Mouse (Mus musculus) natural killer cell, adult 2 months (primary cell): ENCODE measurements around the gene Xpot.

Source experiments
- DNase-seq, 2 experiments: peaks; one replicate each; pipeline ENCODE4 v3.0.0; 2022; ENCODE audit warnings: low spot score in 2 of 2

Gene Xpot

DNA sequence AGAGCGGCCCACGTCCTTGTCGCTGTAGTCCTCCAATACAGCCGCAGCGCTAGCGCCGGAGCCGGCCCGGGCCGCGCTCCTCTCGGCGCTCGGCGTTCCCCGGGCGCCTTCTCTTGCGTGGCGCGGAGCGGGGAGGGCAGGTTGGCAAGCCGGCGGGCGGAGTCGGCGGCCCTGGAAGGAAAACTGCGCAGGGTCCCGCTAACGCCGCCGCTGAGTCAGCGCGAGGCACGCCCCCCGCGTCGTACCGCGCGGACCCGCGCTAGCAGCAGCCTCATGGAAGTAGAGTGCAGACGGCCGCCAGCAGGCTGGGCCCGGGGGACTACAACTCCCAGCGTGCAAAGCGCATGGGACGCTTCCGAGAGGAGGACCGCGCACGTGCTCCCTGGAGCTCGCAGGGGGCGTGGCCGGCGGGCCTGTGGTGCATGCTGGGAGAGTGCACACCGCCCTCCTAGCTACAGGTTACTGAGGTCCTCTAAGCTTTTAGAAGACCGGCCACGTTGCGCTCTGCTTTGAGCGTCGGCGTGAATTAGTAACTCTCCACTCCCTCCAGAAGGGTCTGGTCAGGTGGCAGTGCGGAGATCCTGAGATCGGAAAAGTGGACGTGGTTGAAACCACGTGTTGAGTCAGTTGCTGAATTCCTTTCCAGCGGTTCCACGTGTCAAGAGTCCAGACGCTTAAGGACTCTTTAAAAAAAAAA is at the start of gene Xpot:
Gene Xpot, minus strand, starts transcription at position 147 of the 697 bp plus-strand sequence.
- peak; percentile 91 to 97 for DNase-seq

DNA sequence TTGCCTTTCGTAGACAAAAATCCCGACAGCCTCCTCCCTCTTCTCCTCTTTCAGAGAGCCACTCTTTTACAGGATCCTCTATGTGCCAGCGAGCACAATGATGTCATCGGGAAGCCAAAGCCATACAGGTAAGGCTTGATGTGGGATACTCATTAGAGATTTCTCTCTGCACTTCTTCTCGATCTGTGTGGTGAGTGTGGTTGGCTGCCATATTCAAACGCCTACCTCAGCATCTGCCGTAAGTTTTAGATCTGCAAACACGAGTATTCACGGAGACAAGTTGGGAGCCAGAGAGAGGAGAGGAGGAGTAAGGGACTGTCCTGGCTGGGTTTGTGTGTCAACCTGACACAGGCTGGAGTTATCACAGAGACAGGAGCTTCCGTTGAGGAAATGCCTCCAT is 43.0 kb upstream of the Xpot start:
- DNase-seq: no peak

GRCm38 (mm10) chr10:121665631-121666145 is 39.6 kb upstream of the Xpot start:
- no peak for DNase-seq

GRCm38 (mm10) chr10:121663599-121663998 is 37.5 kb upstream of the Xpot start:
- DNase-seq: no peak

- DNase-seq: no peak
Measured at GRCm38 (mm10) chr10:121662711-121663110, 36.6 kb upstream of the Xpot start.

DNA sequence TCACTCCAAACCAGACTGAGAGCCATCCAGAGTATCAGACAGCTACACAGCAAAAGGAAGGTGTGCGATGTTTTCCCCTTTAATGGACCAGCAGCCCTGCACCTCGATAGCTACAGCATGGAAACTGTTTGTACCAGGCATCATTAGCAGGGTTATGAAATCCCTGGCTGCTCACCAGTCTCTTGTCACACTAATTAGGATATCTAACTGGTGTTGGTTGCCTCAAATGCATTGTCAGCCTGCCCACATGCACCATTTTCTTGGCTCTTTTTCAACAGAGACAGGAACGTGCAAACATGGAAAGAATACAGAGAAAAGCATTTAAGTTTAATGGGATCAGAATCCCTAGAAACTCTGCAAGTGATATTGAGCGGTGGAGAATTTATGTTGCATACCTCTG is 29.8 kb upstream of the Xpot start:
- DNase-seq: no peak

DNA sequence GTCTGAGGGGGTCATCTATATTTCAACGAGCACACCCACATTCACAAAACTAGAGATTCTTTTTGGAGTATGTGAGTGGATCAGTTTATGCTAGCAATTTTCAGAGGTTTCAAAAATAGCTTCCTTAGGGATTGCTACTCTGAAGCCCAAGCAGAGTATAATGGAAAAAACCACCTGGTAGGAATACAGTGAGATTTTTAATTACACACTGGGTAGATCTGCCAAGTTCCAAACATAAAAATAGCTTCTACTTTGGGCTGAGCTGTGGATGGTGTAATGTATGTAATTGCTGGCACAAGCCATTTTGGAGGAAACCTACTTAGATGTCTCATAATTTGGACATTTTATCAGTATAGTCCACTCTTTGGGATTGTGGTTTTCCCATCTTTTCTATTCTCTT is 26.9 kb upstream of the Xpot start:
- no peak for DNase-seq

- DNase-seq: no peak
Measured at GRCm38 (mm10) chr10:121646294-121646693, 20.2 kb upstream of the Xpot start.

DNA sequence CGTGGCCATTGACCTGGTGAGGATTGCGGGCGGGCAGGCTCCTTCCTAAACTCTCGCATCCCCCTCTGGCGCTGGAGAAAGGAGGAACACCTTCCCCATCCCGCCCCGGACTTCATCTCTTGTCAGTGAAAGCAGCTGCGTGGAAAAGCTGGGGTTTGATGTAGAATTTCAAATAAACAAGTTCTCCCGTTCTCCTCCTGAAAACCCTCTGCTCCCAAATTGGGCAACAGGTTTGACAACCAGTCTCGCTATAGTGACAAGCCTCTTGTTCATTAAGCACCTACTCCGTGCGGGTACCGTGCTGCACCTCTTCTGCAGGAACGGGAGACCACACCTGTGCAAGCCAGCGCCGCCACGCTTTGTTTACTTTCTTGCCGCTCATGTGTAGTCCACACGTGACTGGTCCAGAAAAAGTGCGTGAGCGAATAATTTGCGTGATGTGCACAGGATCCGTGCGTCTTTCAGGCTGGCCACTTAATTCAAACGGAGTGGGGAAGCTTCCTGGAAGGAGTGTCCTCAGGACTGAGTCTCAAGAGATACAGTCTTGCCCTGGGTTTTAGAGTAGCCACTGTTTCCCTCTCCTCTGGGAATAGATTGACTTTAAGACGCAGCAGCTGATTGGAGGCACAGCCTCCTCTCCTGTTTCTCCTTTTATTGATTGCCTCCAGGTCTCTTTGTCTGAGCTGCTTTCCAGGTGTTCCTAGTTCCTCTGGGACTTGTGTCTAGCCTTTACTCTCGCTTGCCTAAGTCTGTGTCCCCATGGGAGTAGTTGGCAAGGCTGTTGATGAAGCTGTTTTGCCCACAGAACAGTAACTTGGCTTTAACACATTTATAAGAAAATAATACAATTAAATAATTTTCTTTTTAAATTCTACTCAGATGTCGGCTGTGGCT is 16.2 kb upstream of the Xpot start:
- no peak for DNase-seq

DNA sequence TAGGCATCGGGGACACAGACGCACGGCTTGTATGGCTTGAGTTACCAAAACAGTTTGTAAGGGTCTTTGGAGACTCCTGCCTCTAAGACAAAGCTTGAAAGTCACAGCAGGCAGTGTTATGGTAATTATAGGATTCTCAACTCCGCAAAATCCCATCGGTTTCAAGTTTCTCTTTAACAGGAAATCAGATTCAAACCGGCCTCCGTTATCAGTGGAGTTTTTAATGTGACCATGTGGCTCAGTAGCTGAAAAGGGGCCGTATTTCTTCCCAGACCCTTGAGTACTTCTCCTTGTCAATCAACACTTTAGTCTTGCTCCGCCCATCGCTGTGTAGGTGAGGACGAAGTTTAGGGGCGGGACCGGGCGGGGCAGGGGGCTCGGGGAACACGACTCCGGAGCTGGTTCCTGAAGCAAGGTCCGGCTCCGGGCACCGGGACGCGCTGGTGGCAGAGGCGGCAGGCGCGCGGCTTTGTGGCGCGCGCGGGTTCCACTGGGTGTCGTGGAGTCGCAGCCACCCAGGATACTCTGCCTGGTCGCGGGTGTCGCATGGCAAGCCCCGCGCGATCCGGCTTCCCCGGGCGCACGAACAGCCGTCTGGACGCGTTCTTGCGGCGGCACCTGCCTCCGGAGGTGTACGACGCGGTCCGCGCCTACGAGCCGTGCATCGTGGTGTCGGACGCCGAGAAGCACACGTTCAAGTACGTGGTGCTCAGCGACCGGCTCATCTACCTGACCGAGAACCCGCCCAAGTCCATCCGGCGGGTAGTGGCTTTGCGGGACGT is 15.3 kb upstream of the Xpot start, which contains the start of gene D930020B18Rik:
Gene D930020B18Rik, plus strand, starts transcription at position 317 of the 782 bp plus-strand sequence.
- no peak for DNase-seq

GRCm38 (mm10) chr10:121640944-121641271 is 14.8 kb upstream of the Xpot start:
- DNase-seq: no peak

DNA sequence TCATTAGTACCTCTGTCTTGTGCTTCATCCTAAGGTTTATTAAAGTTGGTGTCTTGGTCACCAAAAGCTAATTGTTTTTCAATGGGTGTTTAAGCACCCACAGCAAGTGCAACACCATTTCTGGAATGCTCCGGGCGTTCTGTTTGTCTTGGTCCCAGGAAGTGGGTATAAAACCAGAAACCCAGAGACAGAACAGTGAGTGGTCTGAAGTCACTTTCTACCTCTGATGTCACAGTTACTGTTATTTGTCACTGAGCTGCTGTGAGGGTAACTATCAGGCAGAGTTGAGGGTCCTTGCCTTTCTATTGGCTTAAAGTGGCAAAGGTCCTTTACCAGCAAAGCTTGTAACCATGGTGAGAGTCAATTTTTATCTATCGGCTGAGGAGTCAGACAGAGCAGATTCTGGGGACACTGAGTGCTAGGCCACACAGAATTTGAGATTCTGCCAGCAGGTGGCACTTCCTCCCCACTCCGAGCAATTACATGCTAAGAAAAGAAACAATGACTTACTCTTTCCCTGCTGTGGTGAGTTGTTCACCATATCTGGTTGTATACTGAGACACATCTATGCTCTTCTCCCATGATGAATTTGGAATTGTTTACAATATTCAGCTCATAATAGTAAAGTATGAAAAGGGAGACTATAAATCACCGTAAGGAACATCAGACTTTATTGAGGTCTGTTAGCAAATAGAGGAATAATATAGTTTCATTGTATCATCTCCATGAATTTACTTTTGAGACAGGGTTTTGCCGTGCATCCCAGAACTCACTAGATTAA is 14.2 kb upstream of the Xpot start:
- DNase-seq: peak in 1 of 2 experiments; percentile 21

GRCm38 (mm10) chr10:121639573-121639972 is 13.4 kb upstream of the Xpot start:
- no peak for DNase-seq

DNA sequence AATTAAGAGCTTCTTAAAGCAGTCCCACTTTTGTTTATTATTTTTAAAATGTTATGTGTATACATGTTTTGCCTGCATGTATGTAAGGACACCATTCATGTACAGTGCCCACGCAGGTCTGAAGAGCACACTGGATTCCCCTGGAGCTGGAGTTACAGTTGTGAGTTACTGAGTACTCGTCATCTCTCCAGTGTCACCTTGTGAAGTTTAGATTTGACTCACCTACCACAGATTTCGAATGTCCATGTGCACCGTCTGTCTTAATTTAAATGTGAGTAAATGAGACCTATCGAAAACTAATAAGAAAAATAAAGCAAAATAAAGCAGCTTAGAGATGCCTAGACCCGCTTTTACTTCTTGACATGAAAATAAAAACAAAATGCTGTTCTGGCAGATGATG is 10.1 kb upstream of the Xpot start:
- no peak for DNase-seq

GRCm38 (mm10) chr10:121634159-121634558 is 8.0 kb upstream of the Xpot start:
- no peak for DNase-seq

GRCm38 (mm10) chr10:121628561-121629040 is 2.5 kb upstream of the Xpot start:
- no peak for DNase-seq

GRCm38 (mm10) chr10:121627216-121627852 is 1.2 kb upstream of the Xpot start:
- DNase-seq: no peak

DNA sequence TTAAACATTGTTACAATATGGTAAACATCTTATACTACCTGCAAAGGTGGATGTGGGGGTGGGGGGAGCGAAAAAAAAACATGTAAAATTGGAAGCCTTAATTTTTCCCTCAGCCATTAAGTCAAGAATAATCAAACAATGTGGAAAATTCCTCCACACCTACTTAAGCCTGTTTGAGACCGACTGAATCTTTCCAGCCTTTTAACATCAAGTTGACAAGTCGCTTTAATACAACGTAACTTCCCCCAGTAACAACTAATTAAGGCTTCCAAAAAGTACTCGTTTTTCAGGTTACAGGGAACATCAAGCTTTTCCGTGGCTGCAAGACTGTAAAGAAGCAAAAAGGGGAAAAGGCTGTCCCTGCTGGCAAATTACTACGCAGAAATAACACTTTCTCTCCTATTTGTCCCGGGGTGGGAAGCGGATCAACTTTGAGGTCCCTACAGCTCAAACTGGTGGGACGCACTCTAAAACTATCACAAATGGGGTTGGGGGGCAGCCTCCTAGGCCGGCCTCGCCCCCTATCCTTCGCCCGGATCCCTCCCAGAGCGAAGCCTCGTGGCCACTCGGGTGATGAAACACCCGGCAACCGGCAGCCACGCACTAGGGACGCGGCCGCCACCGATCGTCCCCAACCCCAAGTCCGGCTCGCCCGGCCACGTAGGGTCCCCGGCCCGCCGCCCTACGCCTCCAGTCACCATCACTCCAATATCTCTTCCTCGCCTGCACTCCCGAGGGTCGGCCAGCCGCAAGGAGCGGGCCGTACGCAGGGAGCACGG is 536 bp downstream of the Xpot start:
- DNase-seq: no peak

DNA sequence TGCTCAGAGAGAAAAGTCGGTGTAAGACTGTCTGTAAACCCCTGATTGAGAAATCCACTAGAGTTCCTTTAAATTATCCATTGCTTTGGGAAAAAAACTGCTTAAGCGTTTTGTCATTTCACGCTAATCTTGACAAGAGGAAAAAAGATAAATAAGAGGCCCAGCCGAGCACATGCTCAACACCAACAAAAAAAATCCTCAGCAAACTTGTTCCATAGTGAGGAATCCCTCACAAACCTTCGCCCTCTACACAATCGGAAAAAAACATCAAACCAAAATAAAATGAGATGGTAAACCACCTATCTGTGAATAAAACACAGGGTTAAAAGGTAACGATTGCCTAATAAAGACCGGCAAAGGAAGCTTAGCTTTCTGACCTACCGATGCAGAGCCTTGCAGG is 1.1 kb downstream of the Xpot start:
- DNase-seq: no peak

DNA sequence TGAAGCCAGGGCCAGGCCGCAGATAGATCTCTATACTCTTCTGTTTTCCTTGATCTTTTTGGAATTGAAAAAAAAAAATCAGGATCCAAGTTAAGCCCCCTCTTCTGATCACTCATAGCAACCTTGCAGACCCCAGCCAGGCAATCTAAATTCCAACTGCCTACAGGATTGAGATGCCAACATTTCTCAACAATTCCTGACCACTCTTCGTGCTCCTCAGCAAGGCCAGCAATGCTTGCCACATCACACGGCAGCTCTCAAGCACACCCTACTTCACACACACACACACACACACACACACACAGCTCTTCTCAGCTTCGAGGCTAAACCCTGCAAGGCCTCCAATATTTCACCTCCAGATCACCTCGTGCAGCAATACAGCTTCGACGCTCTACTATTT is 2.5 kb downstream of the Xpot start:
- DNase-seq: no peak
